Mouse (Mus musculus) lung, postnatal 36 days (tissue): ENCODE data around the gene A430089I19Rik.
"Not testable (repeated sequence)": the region's sequence is repeated elsewhere in the genome, so short reads cannot be mapped to it uniquely, and the experiment has no call there.

Source experiments
- DNase-seq: peaks from one replicate; pipeline ENCODE4 v3.0.0; 2022; ENCODE audit warnings: mixed read lengths

The A430089I19Rik gene

GRCm38 (mm10) chr5:94306696-94307095, at the start of gene A430089I19Rik:
TSS of gene A430089I19Rik (minus strand) at chr5:94306796.
- DNase-seq: not testable (repeated sequence)

- DNase-seq: not testable (repeated sequence)
Observed at GRCm38 (mm10) chr5:94339449-94339848, 32.9 kb upstream of the A430089I19Rik start, which contains the start of gene AA792892. TSS of gene AA792892 (plus strand) at chr5:94339749.

- not testable (repeated sequence) for DNase-seq
Observed at GRCm38 (mm10) chr5:94314135-94314534, 7.5 kb upstream of the A430089I19Rik start, which contains the start of gene Gm6502. TSS of gene Gm6502 (plus strand) at chr5:94314435.
